Mouse (Mus musculus) heart, adult 2 months (tissue): Measurements from ENCODE around the gene Ascl2.

Source experiments
- EP300 ChIP-seq: fragments of 200-500 bp; IDR thresholded peaks from 2 replicates; pipeline ENCODE4 v1.6.1; 2011; ENCODE audit warnings: low read depth, low read length, control low read depth; ENCODE audit not compliant: insufficient read depth
- POLR2A ChIP-seq: fragments of 200-500 bp; IDR thresholded peaks from 2 replicates; pipeline ENCODE4 v1.6.1; 2011; ENCODE audit warnings: mild to moderate bottlenecking, low read depth, low read length, control low read depth; ENCODE audit not compliant: insufficient read depth

- TF ChIP-seq POLR2A (no peak), EP300 (peak; percentile 76; the same call in 1 of the 2 replicates)
Measured at GRCm38 (mm10) chr7:142918641-142919628, 50.1 kb downstream of the Ascl2 start.
